22 mouse cellular contexts compared by ENCODE assay signal in the genomic region with DNA sequence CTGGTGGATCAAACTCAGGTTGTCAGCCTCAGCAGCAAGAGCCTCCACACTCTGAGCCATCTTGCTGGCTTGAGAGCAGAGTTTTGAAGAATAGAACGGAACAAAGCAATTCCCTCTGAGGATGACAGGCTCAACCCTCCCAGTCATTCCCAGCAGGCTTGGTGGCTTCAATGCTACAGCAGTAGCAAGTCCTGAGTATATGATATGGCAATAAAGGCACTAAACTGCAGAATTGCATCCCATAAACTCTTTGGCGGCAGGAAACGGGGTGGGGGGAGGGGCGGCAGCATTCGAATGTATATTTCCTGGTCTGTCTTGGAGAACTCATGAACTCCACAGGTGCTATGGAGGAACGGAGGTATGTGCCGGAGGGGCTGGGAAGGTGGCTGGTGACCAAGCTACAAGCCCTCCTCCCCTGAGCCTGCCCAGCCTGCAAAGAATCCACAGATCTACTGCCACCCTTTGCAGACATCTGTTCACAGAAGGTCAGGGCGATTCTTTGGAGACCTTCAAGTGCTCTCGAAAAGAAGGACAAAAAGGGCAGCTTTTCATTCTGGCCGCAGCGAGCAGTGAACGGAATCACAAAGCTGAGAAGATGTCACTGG. TPM values are rescaled to one million over a fixed set of nuclear protein-coding genes. Genes with fewer than 3 reads are reported as not detected.
DNase-seq lines count a peak whose midpoint lies in the region; ATAC-seq and TF ChIP-seq lines count a peak whose summit lies in the region.
"Had no signal": no experiment of that assay in that cellular context is flagged by ENCODE, and none has a peak within 500 bp of the region (broad histone marks: within the 10 kb centered on the region; RNA-seq: fewer than 3 reads in every experiment).

No protein-coding gene starts in this region.

- peak; percentile 65 for DNase-seq in heart, embryonic 10.5 days (ENCODE audit: low spot score)
- no peak for DNase-seq in heart, postnatal 36 days
- DNase-seq in midbrain, embryonic 10.5 days (ENCODE audit: low spot score): no peak
- DNase-seq in midbrain, postnatal 0 days (ENCODE audit: low spot score): no peak
- no peak for DNase-seq in T-cell, adult 2 months (ENCODE audit: low spot score)
- DNase-seq: B cell, adult 2 months; cerebellum, adult 2 months; cerebellum, postnatal 36 days; gastrocnemius, postnatal 10 days; heart, postnatal 14 days had no signal

- H3K9me3 ChIP-seq in heart, embryonic 10.5 days: no peaks in the 10 kb centered on the region
- no peaks in the 10 kb centered on the region for H3K9me3 ChIP-seq in midbrain, embryonic 10.5 days (replicated peaks)
- no peaks in the 10 kb centered on the region for H3K9me3 ChIP-seq in midbrain, postnatal 0 days (ENCODE audit: low read length)
- H3K9me3 ChIP-seq in intestine, postnatal 0 days (ENCODE audit: control insufficient read depth): no peaks in the 10 kb centered on the region
- H3K9me3 ChIP-seq: embryonic facial prominence, embryonic 15.5 days; forebrain, embryonic 15.5 days; G1E; heart, embryonic 13.5 days had no signal

- intact Hi-C loops in heart, postnatal 36 days (cut with DNase I): no loop called here

- H3K4me2 ChIP-seq in midbrain, postnatal 0 days (ENCODE audit: low read depth, low read length, poor library complexity, severe bottlenecking): no peak overlapping the region
- H3K4me2 ChIP-seq in intestine, postnatal 0 days (replicated peaks; ENCODE audit: low read depth): peak overlapping the region; percentile 63
- H3K4me2 ChIP-seq: embryonic facial prominence, embryonic 15.5 days; forebrain, embryonic 15.5 days; liver, embryonic 11.5 days; midbrain, embryonic 11.5 days had no signal

- H3K36me3 ChIP-seq in heart, embryonic 10.5 days: peaks cover 4% of the 10 kb centered on the region; the same call in 1 of the 2 replicates
- H3K36me3 ChIP-seq in midbrain, embryonic 10.5 days: peaks cover 58% of the 10 kb centered on the region
- H3K36me3 ChIP-seq in midbrain, postnatal 0 days (ENCODE audit: insufficient read depth, low read length): no peaks in the 10 kb centered on the region
- H3K36me3 ChIP-seq in intestine, postnatal 0 days (ENCODE audit: control insufficient read depth, insufficient read depth): no peaks in the 10 kb centered on the region
- H3K36me3 ChIP-seq in small intestine, adult 2 months (ENCODE audit: control insufficient read depth, insufficient read depth, low read length): no peaks in the 10 kb centered on the region
- H3K36me3 ChIP-seq: embryonic facial prominence, embryonic 15.5 days; forebrain, embryonic 15.5 days; G1E; heart, embryonic 13.5 days had no signal

- no peak overlapping the region for H3K27ac ChIP-seq in heart, embryonic 10.5 days
- H3K27ac ChIP-seq in midbrain, embryonic 10.5 days (replicated peaks): peak overlapping the region; percentile 77
- H3K27ac ChIP-seq in midbrain, postnatal 0 days (ENCODE audit: low read depth, low read length): no peak overlapping the region
- H3K27ac ChIP-seq in intestine, postnatal 0 days (ENCODE audit: low read depth, low read length): peak overlapping the region; percentile 79
- peak overlapping the region; percentile 81 for H3K27ac ChIP-seq in small intestine, adult 2 months (ENCODE audit: insufficient read depth, low read depth, low read length)
- H3K27ac ChIP-seq: embryonic facial prominence, embryonic 15.5 days; forebrain, embryonic 15.5 days; heart, embryonic 13.5 days; left cerebral cortex, adult 2 months had no signal

- no peak for TF ChIP-seq CTCF in midbrain, postnatal 0 days (IDR thresholded peaks at IDR 0.05)
- no peak for TF ChIP-seq CTCF in intestine, postnatal 0 days (IDR thresholded peaks at IDR 0.05; ENCODE audit: low read depth)
- no peak for TF ChIP-seq CTCF in small intestine, adult 2 months (IDR thresholded peaks at IDR 0.05; ENCODE audit: extremely low read depth, insufficient read length, insufficient replicate concordance, low read depth, low read length)

- H3K9ac ChIP-seq in midbrain, postnatal 0 days (replicated peaks; ENCODE audit: low read length, poor library complexity, severe bottlenecking): no peak overlapping the region
- H3K9ac ChIP-seq in intestine, postnatal 0 days (ENCODE audit: low read depth, low read length): peak overlapping the region; percentile 35
- H3K9ac ChIP-seq: embryonic facial prominence, embryonic 15.5 days; forebrain, embryonic 15.5 days; heart, embryonic 13.5 days; liver, postnatal 0 days had no signal

- peaks cover 15% of the 10 kb centered on the region for H3K4me1 ChIP-seq in heart, embryonic 10.5 days
- peaks cover 55% of the 10 kb centered on the region for H3K4me1 ChIP-seq in midbrain, embryonic 10.5 days
- H3K4me1 ChIP-seq in midbrain, postnatal 0 days (ENCODE audit: insufficient read depth, low read length): no peaks in the 10 kb centered on the region
- peaks cover 7% of the 10 kb centered on the region; the same call in 1 of the 2 replicates for H3K4me1 ChIP-seq in intestine, postnatal 0 days (replicated peaks; ENCODE audit: control insufficient read depth, insufficient read depth, low read length)
- peaks cover 18% of the 10 kb centered on the region for H3K4me1 ChIP-seq in small intestine, adult 2 months (ENCODE audit: control insufficient read depth, insufficient read depth, insufficient read length, low read length)
- H3K4me1 ChIP-seq: embryonic facial prominence, embryonic 15.5 days; forebrain, embryonic 15.5 days had no signal

- no peaks in the 10 kb centered on the region for H3K27me3 ChIP-seq in heart, embryonic 10.5 days (ENCODE audit: insufficient read depth, poor library complexity, severe bottlenecking)
- H3K27me3 ChIP-seq in midbrain, embryonic 10.5 days (ENCODE audit: low read depth, poor library complexity, severe bottlenecking): peaks cover 28% of the 10 kb centered on the region
- H3K27me3 ChIP-seq in midbrain, postnatal 0 days (ENCODE audit: insufficient read depth, low read length): no peaks in the 10 kb centered on the region
- no peaks in the 10 kb centered on the region for H3K27me3 ChIP-seq in intestine, postnatal 0 days (replicated peaks; ENCODE audit: control insufficient read depth, insufficient read depth, low read length)
- no peaks in the 10 kb centered on the region for H3K27me3 ChIP-seq in small intestine, adult 2 months (ENCODE audit: control insufficient read depth, insufficient read depth, low read length)
- H3K27me3 ChIP-seq: CH12.LX; embryonic facial prominence, embryonic 15.5 days; forebrain, embryonic 15.5 days; heart, embryonic 13.5 days; Patski had no signal

- peak; percentile 22; the same call in 1 of the 2 replicates for TF ChIP-seq POLR2A in small intestine, adult 2 months (IDR thresholded peaks at IDR 0.05; ENCODE audit: low read depth, low read length)

- no peak overlapping the region for H3K4me3 ChIP-seq in heart, embryonic 10.5 days
- no peak overlapping the region for H3K4me3 ChIP-seq in midbrain, embryonic 10.5 days
- H3K4me3 ChIP-seq in midbrain, postnatal 0 days (ENCODE audit: low read depth, low read length): no peak overlapping the region
- H3K4me3 ChIP-seq in intestine, postnatal 0 days (ENCODE audit: low read depth, low read length): peak overlapping the region; percentile 35
- H3K4me3 ChIP-seq in small intestine, adult 2 months (ENCODE audit: low read depth, low read length): peak overlapping the region; percentile 58
- H3K4me3 ChIP-seq: embryonic facial prominence, embryonic 15.5 days; forebrain, embryonic 15.5 days; heart, embryonic 13.5 days; left cerebral cortex, adult 2 months had no signal

- WGBS in heart, embryonic 10.5 days: 79% methylated on average over 12 of the region's 12 CpGs
- 53% methylated on average over 12 of the region's 12 CpGs for WGBS in midbrain, embryonic 10.5 days
- 52% methylated on average over 12 of the region's 12 CpGs for WGBS in midbrain, postnatal 0 days
- 23% methylated on average over 12 of the region's 12 CpGs for WGBS in intestine, postnatal 0 days
- WGBS in small intestine, adult 2 months: 20% methylated on average over 12 of the region's 12 CpGs

- no peak; the same call in 1 of the 2 replicates for ATAC-seq in midbrain, postnatal 0 days (ENCODE audit: low FRiP score)
- ATAC-seq in intestine, postnatal 0 days: peak; percentile 87
- ATAC-seq: forebrain, embryonic 15.5 days; Patski had no signal

RNA-seq across cellular contexts. Expression of gene Greb1, which starts 48.3 kb away (rescaled TPM):
- polyA plus RNA-seq in heart, embryonic 10.5 days (2016; fragmentation: Nextera tagmentation; extraction: Ambion mirVana): 5.5 TPM in 2 replicates
- under 1 TPM; 0.33 TPM for total RNA-seq in heart, postnatal 36 days (2021)
- polyA plus RNA-seq in midbrain, embryonic 10.5 days (2016; fragmentation: Nextera tagmentation; extraction: Ambion mirVana): 24.0 and 31.0 TPM in 2 replicates
- 1.3 and 3.7 TPM in 2 replicates for total RNA-seq in midbrain, postnatal 0 days (2014; rRNA removed)
- polyA plus RNA-seq in midbrain, postnatal 0 days (2015; fragmentation: Nextera tagmentation; extraction: Ambion mirVana): 0.39 and 0.43 TPM in 2 replicates
- polyA plus RNA-seq in intestine, postnatal 0 days (2015; fragmentation: Nextera tagmentation; extraction: Ambion mirVana): 2.5 and 3.4 TPM in 2 replicates
- 2.0 and 3.5 TPM in 2 replicates for polyA plus RNA-seq in small intestine, adult 2 months (2012; rRNA removed)
- total RNA-seq: CH12.LX had no signal
- polyA plus RNA-seq: G1E had no signal

RNA-seq across cellular contexts. Expression of gene E2f6, which starts 58.4 kb away (rescaled TPM):
- 52.8 and 63.4 TPM in 2 replicates for polyA plus RNA-seq in heart, embryonic 10.5 days (2016; fragmentation: Nextera tagmentation; extraction: Ambion mirVana)
- 10 to 100 TPM; 72.1 to 74.7 TPM for total RNA-seq in heart, postnatal 36 days (2021)
- polyA plus RNA-seq in midbrain, embryonic 10.5 days (2016; fragmentation: Nextera tagmentation; extraction: Ambion mirVana): 72.8 and 73.0 TPM in 2 replicates
- 15.8 and 23.1 TPM in 2 replicates for total RNA-seq in midbrain, postnatal 0 days (2014; rRNA removed)
- 17.1 and 19.3 TPM in 2 replicates for polyA plus RNA-seq in midbrain, postnatal 0 days (2015; fragmentation: Nextera tagmentation; extraction: Ambion mirVana)
- polyA plus RNA-seq in intestine, postnatal 0 days (2015; fragmentation: Nextera tagmentation; extraction: Ambion mirVana): 11.7 and 12.1 TPM in 2 replicates
- polyA plus RNA-seq in small intestine, adult 2 months (2012; rRNA removed): 6.2 and 6.5 TPM in 2 replicates

Comparison
In these comparisons a context has a peak if more than half of its experiments do, and no peak if none do; other contexts are left out.
1. H3K27ac ChIP-seq: peak in midbrain, embryonic 10.5 days (single experiment), intestine, postnatal 0 days (single experiment) and small intestine, adult 2 months (single experiment); none in heart, embryonic 10.5 days (single experiment) and midbrain, postnatal 0 days (single experiment).
2. H3K4me3 ChIP-seq: peak in intestine, postnatal 0 days (single experiment) and small intestine, adult 2 months (single experiment); none in heart, embryonic 10.5 days (single experiment), midbrain, embryonic 10.5 days (single experiment) and midbrain, postnatal 0 days (single experiment).